Mouse (Mus musculus) heart, postnatal 14 days (tissue): Measurements from ENCODE around the gene Otub2. TPM values are rescaled to one million over a fixed set of nuclear protein-coding genes. Genes with fewer than 3 reads are reported as not detected.
"Not testable (repeated sequence)": the region's sequence is repeated elsewhere in the genome, so short reads cannot be mapped to it uniquely, and the experiment has no call there.

Source experiments
- DNase-seq, 2 experiments: peaks; one replicate each; pipeline ENCODE4 v3.0.0; 2021 to 2022
- intact Hi-C: fragments of 180-260 bp; cut with DNase I; formaldehyde crosslinking; loops from one replicate; pipeline ENCODE4 v1.15.1; 2025
- total RNA-seq, 2 experiments: library from RNA; stranded (reverse); gene quantifications; 2 replicates each; pipeline ENCODE4 v1.2.3; 2021

Gene Otub2
- total RNA-seq, 2 experiments from 2014 or later, result 3.6 to 4.0 TPM

DNA sequence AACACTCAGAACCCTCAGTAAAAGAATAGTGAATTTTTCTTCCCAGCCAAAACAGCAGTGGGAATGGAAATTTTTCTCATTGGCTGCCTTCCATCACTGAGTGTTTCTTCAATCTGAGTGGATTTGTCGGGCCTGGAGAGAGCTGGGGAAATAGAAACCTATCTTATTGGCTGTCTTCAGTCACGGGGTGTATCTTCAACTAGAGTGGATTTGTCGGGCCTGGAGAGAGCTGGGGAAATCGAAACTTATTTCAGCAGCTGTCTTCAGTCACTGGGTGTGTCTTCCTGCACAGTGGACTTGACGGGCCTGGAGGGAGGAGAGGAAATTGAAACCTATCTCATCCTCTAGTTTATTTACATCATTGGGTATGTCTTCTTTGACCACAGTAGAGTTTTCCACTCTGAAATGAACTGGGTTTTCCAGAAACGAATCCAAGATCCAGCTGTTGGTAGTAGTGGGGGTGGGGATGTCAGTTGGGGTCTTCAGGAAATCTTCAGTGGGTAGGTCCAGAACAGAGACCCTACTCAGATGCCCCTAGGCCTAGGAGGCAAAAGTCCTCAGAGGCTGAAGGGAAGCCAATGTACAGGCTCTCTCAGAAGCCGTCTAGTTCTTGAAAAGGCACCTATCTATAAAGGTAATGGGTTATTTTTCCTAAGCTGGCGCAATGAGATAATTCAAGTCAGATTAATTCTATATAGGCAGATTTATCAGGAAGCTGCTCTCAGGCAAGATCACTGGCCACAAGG, 45.7 kb downstream of the Otub2 start, which contains the start of gene Ifi27:
TSS of gene Ifi27 (plus strand) at position 226 of the 746 bp plus-strand sequence.
- peak; percentile 63 to 73 for DNase-seq
- intact Hi-C loops, result no loop called here

GRCm38 (mm10) chr12:103434861-103435260, 46.4 kb downstream of the Otub2 start:
- intact Hi-C loops, result no loop called here
- DNase-seq, result no peak

GRCm38 (mm10) chr12:103437601-103438000, 49.1 kb downstream of the Otub2 start:
- intact Hi-C loops, result no loop called here
- DNase-seq, result no peak

GRCm38 (mm10) chr12:103443524-103443923, 55.0 kb downstream of the Otub2 start, which contains the start of gene Ifi27l2a:
Ifi27l2a (minus strand) TSS chr12:103443680.
- intact Hi-C loops, result no loop called here
- DNase-seq, result no peak

DNA sequence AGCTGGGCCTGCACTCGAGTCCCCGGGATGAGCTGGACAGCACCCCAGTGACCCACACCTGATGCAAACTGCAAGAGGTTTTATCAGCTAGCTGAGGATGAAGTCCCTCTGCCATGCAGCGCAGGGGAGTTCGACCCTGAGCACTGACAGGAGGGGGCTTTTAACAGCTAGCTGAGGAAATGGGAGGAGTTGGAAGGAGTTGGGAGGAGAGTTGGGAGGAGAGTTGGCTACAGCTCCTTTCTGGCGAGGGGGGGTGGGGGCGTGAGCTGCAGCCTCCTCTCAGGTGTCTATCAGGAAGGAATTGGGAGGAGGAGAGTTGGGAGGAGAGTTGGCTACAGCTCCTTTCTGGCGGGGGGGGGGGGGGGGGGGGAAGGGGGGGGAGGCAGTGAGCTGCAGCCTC, 55.8 kb downstream of the Otub2 start:
- intact Hi-C loops, DNase-seq: not testable (repeated sequence)

GRCm38 (mm10) chr12:103445060-103445459, 56.6 kb downstream of the Otub2 start:
- DNase-seq, result no peak
- intact Hi-C loops, result no loop called here

GRCm38 (mm10) chr12:103453361-103453760, 64.9 kb downstream of the Otub2 start:
- DNase-seq, result no peak
- intact Hi-C loops, result no loop called here

Other genes starting within 250 kb of the Otub2 start
- under 1 TPM in 1 of 2 experiments, not detected in 1; 0.34 TPM for gene Prima1, start 146.5 kb upstream of the Otub2 start, total RNA-seq
- gene Fam181a, start 77.7 kb upstream of the Otub2 start, total RNA-seq, result not detected
- gene Asb2, start 32.7 kb upstream of the Otub2 start, total RNA-seq, result 100 to 1,000 TPM; 470 to 485 TPM
- gene 9330161L09Rik, start 19.1 kb downstream of the Otub2 start, total RNA-seq, result 1 to 10 TPM in 1 of 2 experiments, under 1 TPM in 1; 0.48 to 1.3 TPM
- gene Ddx24, start 37.1 kb downstream of the Otub2 start, total RNA-seq, result 10 to 100 TPM; 78.8 to 86.6 TPM
- gene Ifi27, start 45.5 kb downstream of the Otub2 start, total RNA-seq, result 10 to 100 TPM; 49.7 to 84.1 TPM
- 10 to 100 TPM in 1 of 2 experiments, 1 to 10 TPM in 1; 9.1 to 15.7 TPM for gene Ifi27l2a, start 55.0 kb downstream of the Otub2 start, total RNA-seq
- gene Ifi27l2b, start 68.5 kb downstream of the Otub2 start, total RNA-seq, result not detected
- gene Ppp4r4, start 143.6 kb downstream of the Otub2 start, total RNA-seq, result under 1 TPM; 0.50 to 0.98 TPM
- gene Serpina10, start 242.8 kb downstream of the Otub2 start, total RNA-seq, result not detected